Mouse (Mus musculus): ENCODE results near the gene Ctps2.

- TF ChIP-seq CTCF (IDR thresholded peaks at IDR 0.05; ENCODE audit: control insufficient read depth, insufficient read depth, insufficient replicate concordance, low read depth, low read length) (peak; percentile 53; the same call in 1 of the 2 replicates), POLR2A (IDR thresholded peaks at IDR 0.05; ENCODE audit: control insufficient read depth, low read depth, low read length) (no peak)
These were observed 29.1 kb upstream of the Ctps2 start for GRCm38 (mm10) chrX:162871734-162872517.
